Mouse (Mus musculus) heart, embryonic 11.5 days (tissue): ENCODE measurements around the gene Emc9. TPM values are rescaled to one million over a fixed set of nuclear protein-coding genes. Genes with fewer than 3 reads are reported as not detected.
A peak's percentile ranks its signal among the peaks of the same experiment; 100 is the strongest.

Source experiments
- ATAC-seq: fragments of 200-750 bp; cut with Nextera tagmentation; replicated peaks from 2 replicates; pipeline ENCODE4 v1.8.0; 2017; ENCODE audit warnings: moderate library complexity; ENCODE audit not compliant: insufficient number of reproducible peaks, low FRiP score, low TSS enrichment
- H3K27ac ChIP-seq: fragments of 300-500 bp; sonication (generic); 2 replicates; pipeline ENCODE4 v1.5.1; 2014; ENCODE audit warnings: mild to moderate bottlenecking, low read depth, low read length
- H3K27me3 ChIP-seq: fragments of 300-500 bp; sonication (generic); 2 replicates; pipeline ENCODE4 v1.6.1; 2014; ENCODE audit warnings: mild to moderate bottlenecking, low read length, mixed read lengths; ENCODE audit not compliant: control insufficient read depth, insufficient read depth
- H3K36me3 ChIP-seq: fragments of 300-500 bp; sonication (generic); 2 replicates; pipeline ENCODE4 v1.6.1; 2014; ENCODE audit warnings: mild to moderate bottlenecking, low read length, moderate library complexity, mixed read lengths; ENCODE audit not compliant: control insufficient read depth, insufficient read depth
- H3K4me1 ChIP-seq: fragments of 300-500 bp; sonication (generic); 2 replicates; pipeline ENCODE4 v1.6.1; 2014; ENCODE audit warnings: low read length; ENCODE audit not compliant: control insufficient read depth, insufficient read depth
- H3K4me2 ChIP-seq: fragments of 300-500 bp; sonication (generic); 2 replicates; pipeline ENCODE4 v1.6.1; 2014; ENCODE audit warnings: mild to moderate bottlenecking, moderate library complexity
- H3K4me3 ChIP-seq: fragments of 300-500 bp; sonication (generic); 2 replicates; pipeline ENCODE4 v1.5.1; 2014; ENCODE audit warnings: low read depth, low read length
- H3K9ac ChIP-seq: fragments of 300-500 bp; sonication (generic); 2 replicates; pipeline ENCODE4 v1.6.1; 2014; ENCODE audit warnings: mild to moderate bottlenecking, low read depth, low read length, moderate library complexity
- H3K9me3 ChIP-seq: fragments of 300-500 bp; sonication (generic); replicated peaks from 2 replicates; pipeline ENCODE4 v1.6.1; 2016; ENCODE audit warnings: low read length; ENCODE audit not compliant: control insufficient read depth
- WGBS: fragments of 180-500 bp; shearing (Covaris S2); extraction: QIAGEN DNeasy Blood & Tissue Kit; methylation state at CpG from one replicate; pipeline ENCODE4 v1.1.7; 2014; ENCODE audit not compliant: insufficient replicate concordance; 5-methylcytosine and 5-hydroxymethylcytosine counted together
- polyA plus RNA-seq: library from polyadenylated mRNA; unstranded; fragments of >200 nt; fragmentation: Nextera tagmentation; extraction: Ambion mirVana; gene quantifications from 2 replicates; pipeline ENCODE4 v1.2.1, GENCODE M21; 2014

The Emc9 gene
- polyA plus RNA-seq, 1 experiment from 2014 or later = 20.0 TPM

DNA sequence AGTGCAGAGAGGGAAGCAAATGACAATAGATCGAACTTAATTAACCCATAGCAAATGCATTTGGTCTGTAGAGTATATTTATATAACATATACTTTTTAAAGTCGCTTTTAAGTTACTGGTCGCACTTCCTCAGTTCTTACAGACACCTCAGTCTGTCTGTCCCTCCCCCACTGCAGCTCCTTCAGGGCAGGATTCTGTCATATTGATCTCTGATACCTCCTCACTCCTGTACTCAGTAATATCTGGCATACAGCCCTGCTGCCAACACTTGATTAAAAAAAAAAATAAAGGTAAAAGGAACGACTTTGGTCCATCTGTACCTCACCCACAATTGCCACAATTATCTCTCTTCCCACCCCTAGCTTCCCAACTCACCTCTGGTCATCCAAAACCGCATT is 800 bp downstream of the Emc9 start:
- peak overlapping the region; percentile 74 for H3K9ac ChIP-seq
- peak overlapping the region; percentile 64 for H3K27ac ChIP-seq
- ATAC-seq = no peak
- 0 out of 2 replicates have a peak, but pooled peaks cover 9% of the 10 kb centered on the region for H3K4me1 ChIP-seq
- peak overlapping the region; percentile 51 for H3K4me3 ChIP-seq
- H3K27me3 ChIP-seq = no peaks in the 10 kb centered on the region
- H3K9me3 ChIP-seq = no peaks in the 10 kb centered on the region
- peaks cover 11% of the 10 kb centered on the region; the same call in 1 of the 2 replicates for H3K36me3 ChIP-seq
- peak overlapping the region; percentile 75 for H3K4me2 ChIP-seq
- WGBS = 34% methylated on average over 5 of the region's 5 CpGs

DNA sequence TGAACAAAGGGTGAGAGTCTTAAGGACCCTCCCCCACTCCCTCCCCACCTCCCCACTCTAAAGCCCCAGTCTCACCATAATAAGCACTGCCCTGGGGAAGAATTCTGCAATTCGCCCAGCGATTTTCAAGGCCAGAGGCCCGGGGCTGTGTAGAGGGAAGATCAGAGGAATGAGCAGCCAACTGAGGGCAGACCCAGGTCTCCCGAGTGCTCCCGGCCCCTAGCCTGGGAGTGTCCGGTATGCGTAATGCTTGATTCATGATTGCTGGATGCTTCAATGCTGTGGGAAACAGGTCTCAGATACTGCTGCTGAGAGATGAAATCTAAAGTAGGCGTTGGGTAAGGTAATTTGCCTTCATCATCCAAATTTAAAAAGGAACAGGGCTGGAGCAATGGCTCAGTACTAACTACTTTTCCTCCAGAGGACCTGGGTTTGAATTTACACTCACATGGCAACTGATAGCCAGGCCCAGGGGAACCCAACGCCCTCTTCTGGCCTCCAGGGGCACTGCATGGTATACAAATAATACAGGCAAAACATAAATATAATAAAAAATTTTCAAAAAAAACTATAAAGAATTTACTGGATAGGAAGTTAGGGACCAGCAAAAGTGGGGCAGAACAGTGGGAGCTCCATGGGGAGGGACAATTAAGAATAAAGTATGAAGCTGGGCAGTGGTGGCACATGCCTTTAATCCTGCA is 3.0 kb downstream of the Emc9 start:
- 76% methylated on average over 9 of the region's 9 CpGs for WGBS

DNA sequence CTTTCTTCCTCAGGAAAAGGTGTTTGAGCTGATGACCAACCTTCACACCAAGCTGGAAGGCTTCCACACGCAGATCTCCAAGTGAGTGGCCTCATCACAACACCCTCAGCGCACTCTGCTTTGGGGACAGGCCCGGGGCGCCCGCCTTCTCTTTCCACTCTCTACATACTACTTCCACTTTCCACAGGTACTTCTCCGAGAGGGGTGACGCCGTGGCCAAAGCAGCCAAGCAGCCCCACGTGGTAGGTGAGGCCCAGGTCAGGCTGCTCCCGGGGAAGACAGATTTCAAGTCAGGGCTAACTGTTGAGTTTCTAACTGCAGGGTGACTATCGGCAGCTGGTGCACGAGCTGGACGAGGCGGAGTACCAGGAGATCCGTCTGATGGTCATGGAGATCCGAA is 4.4 kb downstream of the Emc9 start:
- no peak for ATAC-seq
- H3K36me3 ChIP-seq = peaks cover 9% of the 10 kb centered on the region; the same call in 1 of the 2 replicates
- no peaks in the 10 kb centered on the region for H3K27me3 ChIP-seq
- H3K4me1 ChIP-seq = peaks cover 25% of the 10 kb centered on the region
- H3K4me2 ChIP-seq = no peak overlapping the region
- 91% methylated on average over 16 of the region's 16 CpGs for WGBS
- no peak overlapping the region for H3K27ac ChIP-seq
- H3K9ac ChIP-seq = no peak overlapping the region
- no peaks in the 10 kb centered on the region for H3K9me3 ChIP-seq
- H3K4me3 ChIP-seq = no peak overlapping the region

More for the DNA sequence above, 3.0 kb downstream of the Emc9 start:
- Histone ChIP-seq H3K27ac (no peak overlapping the region), H3K36me3 (peaks cover 10% of the 10 kb centered on the region; the same call in 1 of the 2 replicates), H3K27me3 (no peaks in the 10 kb centered on the region), H3K4me1 (peaks cover 18% of the 10 kb centered on the region), H3K4me3 (no peak overlapping the region), H3K4me2 (no peak overlapping the region), H3K9me3 (no peaks in the 10 kb centered on the region), H3K9ac (no peak overlapping the region)
- ATAC-seq = no peak

DNA sequence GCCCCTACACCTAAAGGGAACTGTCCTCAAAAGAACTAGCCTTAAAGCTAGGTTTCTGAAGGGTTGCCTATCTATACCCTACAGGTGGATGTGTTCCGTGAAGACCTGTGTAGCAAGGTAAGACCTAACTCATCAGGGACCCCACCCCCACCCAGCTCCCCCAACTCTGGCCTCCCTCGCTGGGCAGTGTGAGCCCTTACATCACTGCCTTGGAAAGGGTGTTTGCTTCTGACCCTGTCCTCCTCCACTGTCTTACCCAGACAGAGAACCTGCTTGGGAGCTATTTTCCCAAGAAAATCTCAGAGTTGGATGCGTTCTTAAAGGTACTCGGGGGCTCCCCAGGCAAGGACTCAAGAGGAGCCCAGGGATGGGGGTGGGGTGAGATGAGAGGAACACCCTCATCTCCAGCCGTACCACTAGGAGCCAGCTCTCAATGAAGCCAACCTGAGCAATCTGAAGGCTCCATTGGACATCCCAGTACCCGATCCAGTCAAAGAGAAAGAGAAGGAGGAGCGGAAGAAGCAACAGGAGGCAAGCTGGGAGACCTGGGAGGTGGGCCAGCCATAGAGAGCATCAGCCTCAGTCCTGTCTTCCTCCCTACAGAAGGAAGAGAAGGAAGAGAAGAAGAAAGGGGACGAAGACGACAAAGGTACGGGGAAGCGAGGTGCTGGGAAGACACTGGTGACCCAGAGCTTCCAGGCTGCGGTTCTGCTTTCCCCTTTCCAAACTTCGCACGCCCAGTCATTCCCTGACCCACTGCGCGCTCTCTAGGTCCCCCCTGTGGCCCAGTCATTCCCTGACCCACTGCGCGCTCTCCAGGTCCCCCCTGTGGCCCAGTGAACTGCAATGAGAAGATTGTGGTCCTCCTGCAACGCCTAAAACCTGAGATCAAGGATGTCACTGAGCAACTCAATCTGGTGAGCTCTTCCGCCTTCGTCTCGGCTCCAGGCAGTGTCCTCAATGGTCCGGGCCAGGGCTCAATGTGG is 5.3 kb downstream of the Emc9 start:
- Histone ChIP-seq H3K9me3 (no peaks in the 10 kb centered on the region), H3K4me3 (no peak overlapping the region), H3K27ac (no peak overlapping the region), H3K27me3 (no peaks in the 10 kb centered on the region), H3K4me2 (no peak overlapping the region; the same call in 1 of the 2 replicates), H3K9ac (no peak overlapping the region), H3K4me1 (peaks cover 26% of the 10 kb centered on the region), H3K36me3 (peaks cover 9% of the 10 kb centered on the region; the same call in 1 of the 2 replicates)
- ATAC-seq = no peak
- 79% methylated on average over 23 of the region's 23 CpGs for WGBS

DNA sequence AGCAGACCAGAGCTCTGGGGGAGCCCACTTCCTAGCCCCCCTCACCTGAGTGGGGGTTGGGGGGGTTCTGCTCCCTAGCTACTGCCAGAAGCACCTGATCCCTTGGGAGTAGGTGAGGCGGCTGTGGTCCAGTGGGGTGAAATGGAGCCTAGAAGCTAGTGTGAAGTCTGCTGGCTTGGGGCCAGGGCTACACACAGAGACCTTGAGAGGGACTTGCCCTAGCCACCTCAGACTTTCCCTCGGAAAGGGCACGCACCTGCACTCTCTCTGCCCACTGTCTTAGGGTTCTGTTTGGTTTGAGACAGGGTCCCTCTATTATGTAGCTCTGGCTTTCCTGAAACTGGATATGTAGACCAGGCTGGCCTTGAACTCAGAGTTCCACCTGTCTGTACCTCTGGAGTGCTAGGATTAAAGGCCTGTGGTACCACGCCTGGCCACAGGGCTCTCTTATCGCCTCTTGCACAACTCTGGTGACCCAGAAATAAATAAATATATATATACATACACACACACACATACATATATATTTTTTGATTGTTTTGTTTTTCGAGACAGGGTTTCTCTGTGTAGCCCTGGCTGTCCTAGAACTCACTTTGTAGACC is 6.3 kb downstream of the Emc9 start:
- 23% methylated on average over 6 of the region's 6 CpGs for WGBS
- Histone ChIP-seq H3K36me3 (peaks cover 9% of the 10 kb centered on the region; the same call in 1 of the 2 replicates), H3K27ac (peak overlapping the region; percentile 83), H3K4me1 (peaks cover 25% of the 10 kb centered on the region), H3K9me3 (no peaks in the 10 kb centered on the region), H3K9ac (peak overlapping the region; percentile 96), H3K27me3 (no peaks in the 10 kb centered on the region), H3K4me2 (peak overlapping the region; percentile 93), H3K4me3 (peak overlapping the region; percentile 88)
- peak; percentile 24; the same call in 1 of the 2 replicates for ATAC-seq

DNA sequence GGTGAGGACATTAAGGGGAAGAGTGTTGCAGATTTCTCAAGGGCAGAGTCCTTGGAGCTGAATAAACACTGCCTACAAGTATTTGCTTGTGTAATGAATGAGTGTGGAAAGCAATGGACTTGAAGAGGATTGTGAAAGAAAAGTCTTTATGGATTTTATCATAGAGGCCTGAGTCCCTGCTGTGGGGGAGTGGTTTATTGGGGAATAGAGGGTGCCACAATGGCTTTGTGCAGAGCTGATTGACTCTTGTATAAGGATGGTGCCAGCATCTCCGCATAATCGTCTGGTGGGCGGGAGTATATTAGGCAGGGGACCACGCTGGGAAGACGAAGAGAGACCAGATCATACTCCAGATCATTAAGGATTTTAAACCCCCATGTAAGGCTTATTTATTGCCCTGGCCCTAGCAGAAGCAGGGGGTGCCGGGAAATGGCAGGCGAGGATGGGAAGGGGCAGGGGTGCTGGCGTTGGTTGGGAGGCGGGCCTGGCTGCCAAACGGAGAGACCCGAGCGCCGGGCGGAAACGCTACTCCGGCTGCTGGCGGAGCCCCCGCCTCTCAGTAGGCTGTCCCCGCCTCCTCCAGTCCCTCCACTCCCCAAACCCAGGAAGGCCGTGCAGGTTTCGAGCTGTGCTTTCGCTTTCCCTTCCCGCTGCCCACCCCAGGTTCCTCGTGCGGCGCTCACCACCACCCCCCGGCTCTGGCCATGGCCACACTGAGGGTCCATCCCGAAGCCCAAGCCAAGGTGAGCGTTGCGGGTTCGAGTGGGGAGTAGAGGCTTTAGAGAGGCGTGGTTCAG is 7.0 kb downstream of the Emc9 start, which contains the start of gene Psme1:
Gene Psme1, plus strand, starts transcription at position 253 of the 797 bp plus-strand sequence.
- H3K36me3 ChIP-seq = peaks cover 9% of the 10 kb centered on the region; the same call in 1 of the 2 replicates

DNA sequence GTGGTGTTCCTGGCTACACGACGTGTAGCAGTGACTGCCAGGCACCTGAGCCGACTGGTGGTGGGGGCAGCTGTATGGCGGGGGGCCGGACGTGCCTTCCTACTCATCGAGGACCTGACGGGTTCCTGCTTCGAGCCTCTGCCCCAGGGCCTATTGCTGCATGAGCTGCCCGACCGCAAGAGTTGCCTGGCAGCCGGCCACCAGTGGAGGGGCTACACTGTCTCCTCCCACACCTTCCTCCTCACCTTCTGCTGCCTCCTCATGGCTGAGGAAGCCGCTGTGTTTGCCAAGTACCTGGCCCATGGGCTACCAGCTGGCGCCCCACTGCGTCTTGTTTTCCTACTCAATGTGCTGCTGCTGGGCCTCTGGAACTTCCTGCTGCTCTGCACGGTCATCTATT is 8.7 kb downstream of the Emc9 start:
- H3K4me3 ChIP-seq = peak overlapping the region; percentile 39

More for the DNA sequence above, 7.0 kb downstream of the Emc9 start, which contains the start of gene Psme1:
- Histone ChIP-seq H3K4me3 (peak within 1 kb of the TSS; percentile 88), H3K9me3 (no peaks in the 10 kb centered on the region), H3K9ac (peak within 1 kb of the TSS; percentile 96), H3K4me2 (peak within 1 kb of the TSS; percentile 93), H3K27ac (peak within 1 kb of the TSS; percentile 83), H3K27me3 (no peaks in the 10 kb centered on the region), H3K4me1 (peaks cover 25% of the 10 kb centered on the region)
- 2% methylated on average over 32 of the region's 32 CpGs for WGBS
- ATAC-seq = peak; percentile 76

More for the DNA sequence above, 8.7 kb downstream of the Emc9 start:
- Histone ChIP-seq H3K4me2 (peak overlapping the region; percentile 68), H3K4me1 (peaks cover 25% of the 10 kb centered on the region), H3K27ac (peak overlapping the region; percentile 98), H3K27me3 (no peaks in the 10 kb centered on the region), H3K9ac (peak overlapping the region; percentile 81), H3K9me3 (no peaks in the 10 kb centered on the region), H3K36me3 (peaks cover 9% of the 10 kb centered on the region; the same call in 1 of the 2 replicates)
- ATAC-seq = no peak
- WGBS = 61% methylated on average over 16 of the region's 16 CpGs
